Mouse (Mus musculus): Measurements from ENCODE around the gene Aldh1l1.

Gene Aldh1l1

GRCm38 (mm10) chr6:90618821-90619636 is 132.8 kb downstream of the Aldh1l1 start:
- DNase-seq (ENCODE audit: low read depth, low spot score) = no peak

GRCm38 (mm10) chr6:90619936-90620335 is 133.7 kb downstream of the Aldh1l1 start:
- DNase-seq (ENCODE audit: low read depth, low spot score) = no peak

GRCm38 (mm10) chr6:90620791-90621583 is 134.8 kb downstream of the Aldh1l1 start:
- DNase-seq (ENCODE audit: low read depth, low spot score) = no peak

- no peak for DNase-seq (ENCODE audit: low read depth, low spot score)
Measured at GRCm38 (mm10) chr6:90621584-90621890, 135.3 kb downstream of the Aldh1l1 start.

- DNase-seq (ENCODE audit: low read depth, low spot score) = no peak
Measured at GRCm38 (mm10) chr6:90622758-90623455, 136.7 kb downstream of the Aldh1l1 start.

GRCm38 (mm10) chr6:90623456-90623836 is 137.2 kb downstream of the Aldh1l1 start:
- DNase-seq (ENCODE audit: low read depth, low spot score) = no peak

GRCm38 (mm10) chr6:90624184-90624583 is 138.0 kb downstream of the Aldh1l1 start:
- DNase-seq (ENCODE audit: low read depth, low spot score) = no peak

- no peak for DNase-seq (ENCODE audit: low read depth, low spot score)
Measured at GRCm38 (mm10) chr6:90624733-90625132, 138.5 kb downstream of the Aldh1l1 start.

GRCm38 (mm10) chr6:90625207-90625994 is 139.2 kb downstream of the Aldh1l1 start:
- no peak for DNase-seq (ENCODE audit: low read depth, low spot score)

GRCm38 (mm10) chr6:90627556-90627955 is 141.3 kb downstream of the Aldh1l1 start:
- peak; percentile 73 for DNase-seq (ENCODE audit: low read depth, low spot score)

GRCm38 (mm10) chr6:90629506-90629905 is 143.3 kb downstream of the Aldh1l1 start:
- DNase-seq (ENCODE audit: low read depth, low spot score) = peak; percentile 68

- DNase-seq (ENCODE audit: low read depth, low spot score) = peak; percentile 61
Measured at GRCm38 (mm10) chr6:90630427-90630826, 144.2 kb downstream of the Aldh1l1 start.

- peak; percentile 27 for DNase-seq (ENCODE audit: low read depth, low spot score)
Measured at GRCm38 (mm10) chr6:90632526-90632925, 146.3 kb downstream of the Aldh1l1 start.

- no peak for DNase-seq (ENCODE audit: low read depth, low spot score)
Measured at GRCm38 (mm10) chr6:90635081-90635480, 148.9 kb downstream of the Aldh1l1 start.

GRCm38 (mm10) chr6:90635611-90636010 is 149.4 kb downstream of the Aldh1l1 start:
- no peak for DNase-seq (ENCODE audit: low read depth, low spot score)

- DNase-seq (ENCODE audit: low read depth, low spot score) = no peak
Measured at GRCm38 (mm10) chr6:90643057-90643456, 156.8 kb downstream of the Aldh1l1 start.

GRCm38 (mm10) chr6:90644965-90645364 is 158.7 kb downstream of the Aldh1l1 start:
- DNase-seq (ENCODE audit: low read depth, low spot score) = no peak

GRCm38 (mm10) chr6:90648391-90648790 is 162.2 kb downstream of the Aldh1l1 start:
- no peak for DNase-seq (ENCODE audit: low read depth, low spot score)

GRCm38 (mm10) chr6:90649279-90649678 is 163.1 kb downstream of the Aldh1l1 start:
- DNase-seq (ENCODE audit: low read depth, low spot score) = no peak

Measured in CD4-positive helper T cell, adult 2 months (primary cell).